Mouse (Mus musculus): ENCODE data around the gene Papln.

DNA sequence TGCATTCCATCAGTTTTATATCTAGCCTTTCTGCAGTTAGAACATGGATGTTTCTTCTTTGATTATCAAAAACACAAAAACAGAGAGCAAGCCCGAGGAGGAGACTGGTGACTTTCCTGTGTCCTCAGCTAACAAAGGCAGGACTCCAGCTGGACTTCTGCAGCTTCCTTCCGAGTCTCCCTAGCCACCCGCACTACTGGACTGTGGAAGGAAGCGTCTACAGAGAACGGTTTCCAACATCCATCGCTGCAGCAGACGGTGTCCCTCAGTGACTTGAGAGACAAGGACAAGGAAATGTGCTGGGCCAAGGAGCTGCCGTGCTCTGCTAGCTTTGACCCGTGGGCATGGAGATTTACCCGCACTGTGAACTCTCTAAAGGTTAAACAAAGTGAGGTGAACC is 29.4 kb upstream of the Papln start:
- TF ChIP-seq CTCF (IDR thresholded peaks at IDR 0.05; ENCODE audit: borderline replicate concordance, control insufficient read depth, extremely low read depth, insufficient read depth, low read length, poor library complexity) (no peak), POLR2A (IDR thresholded peaks at IDR 0.05; ENCODE audit: control insufficient read depth, extremely low read depth, insufficient read depth, low read length, poor library complexity) (no peak)
